Mouse (Mus musculus) liver, embryonic 13.5 days (tissue): Measurements from ENCODE around the gene Dmap1. TPM values are rescaled to one million over a fixed set of nuclear protein-coding genes. Genes with fewer than 3 reads are reported as not detected.

ENCODE experiments used
- ATAC-seq: fragments of 200-750 bp; cut with Nextera tagmentation; 2 replicates; pipeline ENCODE4 v1.8.0; 2017; ENCODE audit warnings: low read depth, mild to moderate bottlenecking, moderate number of reproducible peaks, moderate library complexity
- DNase-seq: peaks from one replicate; pipeline ENCODE4 v3.0.0; 2022
- H3K27ac ChIP-seq: fragments of 300-500 bp; sonication (generic); 2 replicates; pipeline ENCODE4 v1.5.1; 2015; ENCODE audit warnings: moderate library complexity, mild to moderate bottlenecking, inconsistent platforms
- H3K27me3 ChIP-seq: fragments of 300-500 bp; sonication (generic); 2 replicates; pipeline ENCODE4 v1.6.1; 2015; ENCODE audit warnings: mild to moderate bottlenecking, inconsistent platforms
- H3K36me3 ChIP-seq: fragments of 300-500 bp; sonication (generic); 2 replicates; pipeline ENCODE4 v1.6.1; 2015; ENCODE audit warnings: mild to moderate bottlenecking, inconsistent platforms
- H3K4me1 ChIP-seq: fragments of 300-500 bp; sonication (generic); replicated peaks from 2 replicates; pipeline ENCODE4 v1.6.1; 2015; ENCODE audit warnings: inconsistent platforms
- H3K4me2 ChIP-seq: fragments of 300-500 bp; sonication (generic); 2 replicates; pipeline ENCODE4 v1.6.1; 2015; ENCODE audit warnings: inconsistent platforms, mild to moderate bottlenecking, moderate library complexity
- H3K4me3 ChIP-seq: fragments of 300-500 bp; sonication (generic); replicated peaks from 2 replicates; pipeline ENCODE4 v1.5.1; 2015; ENCODE audit warnings: mild to moderate bottlenecking, inconsistent platforms
- H3K9ac ChIP-seq: fragments of 300-500 bp; sonication (generic); 2 replicates; pipeline ENCODE4 v1.6.1; 2015; ENCODE audit warnings: mild to moderate bottlenecking, inconsistent platforms
- H3K9me3 ChIP-seq: fragments of 300-500 bp; sonication (generic); replicated peaks from 2 replicates; pipeline ENCODE4 v1.6.1; 2016; ENCODE audit warnings: inconsistent platforms
- whole genome bisulfite sequencing: fragments of 180-500 bp; shearing (Covaris S2); methylation state at CpG from one replicate; pipeline ENCODE4 v1.1.7; 2015; ENCODE audit not compliant: insufficient replicate concordance; 5-methylcytosine and 5-hydroxymethylcytosine counted together
- polyA plus RNA-seq: library from polyadenylated mRNA; unstranded; fragments of >200 nt; fragmentation: Nextera tagmentation; extraction: Ambion mirVana; gene quantifications from 2 replicates; pipeline ENCODE4 v1.2.1, GENCODE M21; 2015

Dmap1 gene
- polyA plus RNA-seq, result 24.0 and 24.4 TPM in 2 replicates

DNA sequence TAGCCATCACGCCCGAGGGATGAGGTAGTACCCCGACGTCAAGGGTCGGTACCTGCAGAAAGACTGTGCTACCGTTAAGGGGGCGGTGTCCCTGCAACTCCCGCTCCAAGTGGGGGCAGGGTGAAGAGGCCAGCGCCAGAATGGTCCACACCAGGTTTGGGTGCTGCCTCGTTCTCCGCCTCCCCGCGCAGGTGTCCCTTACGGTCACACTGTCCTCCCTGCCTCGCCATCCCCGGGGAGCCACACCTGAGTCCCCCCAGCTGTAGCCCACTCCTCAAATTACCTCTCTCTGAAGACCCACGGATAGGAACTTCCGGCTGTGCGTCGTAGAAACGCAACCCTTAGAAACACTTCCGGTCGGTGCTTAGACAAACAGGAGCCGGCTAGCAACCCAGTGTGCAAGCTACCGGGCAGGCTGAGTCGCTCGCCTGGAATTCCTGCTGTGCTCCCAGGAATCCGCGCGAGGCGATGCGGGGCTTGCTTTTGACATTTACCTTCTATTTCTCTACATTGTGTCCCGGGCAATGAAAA, at the start of gene Dmap1:
TSS of gene Dmap1 (minus strand) at position 343 of the 531 bp plus-strand sequence.
- Histone ChIP-seq H3K4me1 (peaks cover 18% of the 10 kb centered on the region), H3K27ac (peak within 1 kb of the TSS; percentile 72), H3K9me3 (no peaks in the 10 kb centered on the region), H3K4me3 (peak within 1 kb of the TSS; percentile 87), H3K27me3 (no peaks in the 10 kb centered on the region), H3K4me2 (peak within 1 kb of the TSS; percentile 89), H3K36me3 (peaks cover 36% of the 10 kb centered on the region), H3K9ac (peak within 1 kb of the TSS; percentile 86)
- DNase-seq (peak; percentile 70), ATAC-seq (peak; percentile 81)
- WGBS, result 1% methylated on average over 33 of the region's 33 CpGs

DNA sequence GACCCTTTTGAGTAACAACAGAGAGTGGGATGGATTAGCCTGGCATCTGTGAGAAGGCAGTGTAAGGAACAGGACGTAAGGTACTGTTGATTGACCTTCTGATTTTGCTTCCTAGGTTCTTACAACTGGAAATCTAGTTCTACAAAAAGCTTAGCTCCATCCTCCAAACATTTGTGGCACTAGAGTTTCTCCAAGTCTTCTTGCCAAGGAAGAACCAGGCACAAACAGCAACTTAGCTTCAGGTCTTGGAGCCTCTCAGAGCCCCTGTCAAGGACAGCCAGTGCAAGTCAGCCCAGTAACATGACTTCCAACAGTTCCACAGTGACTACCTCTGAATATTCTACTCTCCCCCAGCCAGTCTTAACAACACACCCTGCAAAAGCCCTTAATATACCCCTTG, 42.0 kb upstream of the Dmap1 start, which contains the start of gene Gm12845:
TSS of gene Gm12845 (plus strand) at position 301 of the 400 bp plus-strand sequence.
- no peak within 1 kb of the TSS for H3K9ac ChIP-seq
- 67% methylated on average over 1 of the region's 1 CpGs for WGBS
- H3K27ac ChIP-seq, result no peak within 1 kb of the TSS
- ATAC-seq (no peak), DNase-seq (no peak)
- H3K9me3 ChIP-seq, result no peaks in the 10 kb centered on the region
- no peak within 1 kb of the TSS for H3K4me2 ChIP-seq
- no peak within 1 kb of the TSS for H3K4me3 ChIP-seq
- no peaks in the 10 kb centered on the region for H3K27me3 ChIP-seq
- no peaks in the 10 kb centered on the region for H3K36me3 ChIP-seq
- no peaks in the 10 kb centered on the region for H3K4me1 ChIP-seq

GRCm38 (mm10) chr4:117713303-117714098, 31.4 kb upstream of the Dmap1 start:
- no peak overlapping the region for H3K4me2 ChIP-seq
- no peaks in the 10 kb centered on the region for H3K36me3 ChIP-seq
- H3K9me3 ChIP-seq, result no peaks in the 10 kb centered on the region
- no peaks in the 10 kb centered on the region for H3K4me1 ChIP-seq
- no peaks in the 10 kb centered on the region; the same call in 1 of the 2 replicates for H3K27me3 ChIP-seq
- no peak overlapping the region for H3K27ac ChIP-seq
- H3K9ac ChIP-seq, result no peak overlapping the region
- no peak overlapping the region for H3K4me3 ChIP-seq
- 52% methylated on average over 6 of the region's 6 CpGs for WGBS
- ATAC-seq, result no peak
- no peak for DNase-seq

- Histone ChIP-seq H3K9ac (no peak overlapping the region), H3K4me3 (no peak overlapping the region), H3K36me3 (no peaks in the 10 kb centered on the region), H3K27me3 (no peaks in the 10 kb centered on the region; the same call in 1 of the 2 replicates), H3K4me1 (no peaks in the 10 kb centered on the region), H3K9me3 (no peaks in the 10 kb centered on the region), H3K4me2 (no peak overlapping the region), H3K27ac (no peak overlapping the region)
- no peak for ATAC-seq
- DNase-seq, result no peak
- WGBS, result 43% methylated on average over 3 of the region's 3 CpGs
Measured at GRCm38 (mm10) chr4:117712314-117712713, 30.2 kb upstream of the Dmap1 start.

GRCm38 (mm10) chr4:117708780-117709550, 26.9 kb upstream of the Dmap1 start:
- Histone ChIP-seq H3K36me3 (no peaks in the 10 kb centered on the region), H3K4me1 (no peaks in the 10 kb centered on the region), H3K27ac (no peak overlapping the region), H3K4me3 (no peak overlapping the region), H3K27me3 (no peaks in the 10 kb centered on the region; the same call in 1 of the 2 replicates), H3K9ac (no peak overlapping the region), H3K9me3 (no peaks in the 10 kb centered on the region), H3K4me2 (no peak overlapping the region)
- no peak for ATAC-seq
- WGBS, result 57% methylated on average over 3 of the region's 3 CpGs
- DNase-seq, result no peak

DNA sequence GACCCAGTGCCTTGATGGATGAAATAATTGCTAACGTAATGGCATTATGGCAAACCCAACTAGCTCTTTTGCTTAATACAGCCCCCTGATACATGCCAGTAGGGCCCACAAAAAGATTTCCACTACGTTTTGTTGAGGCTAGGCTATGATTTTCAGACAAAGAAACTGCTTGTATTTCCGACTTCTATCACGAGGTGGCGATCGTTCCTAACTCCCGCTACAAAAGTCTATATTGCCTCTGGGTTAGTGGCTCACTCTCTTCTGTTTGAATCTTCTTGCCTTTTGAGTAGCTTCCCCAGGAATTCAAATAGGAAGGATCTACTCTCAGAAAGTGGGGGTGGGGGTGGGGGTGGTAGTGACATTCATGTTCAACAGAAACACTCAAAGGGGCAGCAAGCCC, 23.3 kb upstream of the Dmap1 start:
- ATAC-seq (no peak), DNase-seq (no peak)
- H3K4me2 ChIP-seq, result no peak overlapping the region
- 4% methylated on average over 7 of the region's 7 CpGs for WGBS
- no peak overlapping the region for H3K4me3 ChIP-seq
- H3K9ac ChIP-seq, result no peak overlapping the region
- H3K4me1 ChIP-seq, result no peaks in the 10 kb centered on the region
- no peaks in the 10 kb centered on the region for H3K36me3 ChIP-seq
- H3K27me3 ChIP-seq, result no peaks in the 10 kb centered on the region; the same call in 1 of the 2 replicates
- no peaks in the 10 kb centered on the region for H3K9me3 ChIP-seq
- H3K27ac ChIP-seq, result no peak overlapping the region

- no peak for DNase-seq
- WGBS, result 75% methylated on average over 4 of the region's 4 CpGs
- H3K27ac ChIP-seq, result no peak overlapping the region
- H3K27me3 ChIP-seq, result no peaks in the 10 kb centered on the region
- ATAC-seq, result no peak
- H3K4me2 ChIP-seq, result no peak overlapping the region
- H3K4me3 ChIP-seq, result no peak overlapping the region
- no peaks in the 10 kb centered on the region for H3K36me3 ChIP-seq
- H3K9me3 ChIP-seq, result no peaks in the 10 kb centered on the region
- H3K9ac ChIP-seq, result no peak overlapping the region
- peaks cover 13% of the 10 kb centered on the region for H3K4me1 ChIP-seq
Measured at GRCm38 (mm10) chr4:117686354-117686753, 4.3 kb upstream of the Dmap1 start.

GRCm38 (mm10) chr4:117683048-117683768, 1.1 kb upstream of the Dmap1 start:
- H3K4me2 ChIP-seq, result peak overlapping the region; percentile 89
- no peak for DNase-seq
- H3K36me3 ChIP-seq, result peaks cover 24% of the 10 kb centered on the region
- no peaks in the 10 kb centered on the region for H3K27me3 ChIP-seq
- H3K9me3 ChIP-seq, result no peaks in the 10 kb centered on the region
- H3K4me3 ChIP-seq, result no peak overlapping the region
- WGBS, result 56% methylated on average over 6 of the region's 6 CpGs
- no peak overlapping the region for H3K9ac ChIP-seq
- peaks cover 18% of the 10 kb centered on the region for H3K4me1 ChIP-seq
- ATAC-seq, result no peak
- H3K27ac ChIP-seq, result no peak overlapping the region

- DNase-seq (no peak), ATAC-seq (no peak)
- H3K9me3 ChIP-seq, result no peaks in the 10 kb centered on the region
- H3K27ac ChIP-seq, result 0 out of 2 replicates have a peak overlapping the region, but pooled peaks have one; percentile 72
- H3K27me3 ChIP-seq, result no peaks in the 10 kb centered on the region
- peaks cover 31% of the 10 kb centered on the region for H3K36me3 ChIP-seq
- peak overlapping the region; percentile 86 for H3K9ac ChIP-seq
- H3K4me1 ChIP-seq, result peaks cover 18% of the 10 kb centered on the region
- H3K4me2 ChIP-seq, result peak overlapping the region; percentile 89
- H3K4me3 ChIP-seq, result peak overlapping the region; percentile 87
Measured at GRCm38 (mm10) chr4:117682463-117682862, 390 bp upstream of the Dmap1 start.

DNA sequence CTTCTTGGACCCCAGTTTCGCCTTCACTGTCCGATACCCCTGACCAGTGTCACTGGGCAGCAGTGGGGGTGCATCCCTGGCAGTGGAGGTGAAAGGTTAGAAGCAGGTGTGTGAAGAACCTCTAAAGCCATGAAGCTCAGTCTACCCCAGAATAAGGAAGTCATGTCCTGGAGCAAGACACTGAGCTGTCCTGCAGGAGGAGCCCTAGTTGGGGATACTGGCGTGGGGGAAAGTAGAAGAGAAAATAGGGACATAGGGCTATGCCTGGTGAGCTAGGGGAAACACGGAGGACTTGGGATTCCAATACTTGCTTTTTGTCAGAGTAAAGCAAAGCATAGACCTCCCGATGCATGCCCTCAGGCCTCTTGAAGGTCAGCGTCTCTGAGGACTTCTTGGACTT, 1.1 kb downstream of the Dmap1 start:
- peaks cover 45% of the 10 kb centered on the region for H3K36me3 ChIP-seq
- WGBS, result 78% methylated on average over 6 of the region's 6 CpGs
- peaks cover 18% of the 10 kb centered on the region for H3K4me1 ChIP-seq
- DNase-seq, result no peak
- peak overlapping the region; percentile 86 for H3K9ac ChIP-seq
- peak overlapping the region; percentile 72; the same call in 1 of the 2 replicates for H3K27ac ChIP-seq
- peak overlapping the region; percentile 89 for H3K4me2 ChIP-seq
- H3K9me3 ChIP-seq, result no peaks in the 10 kb centered on the region
- peak overlapping the region; percentile 87 for H3K4me3 ChIP-seq
- no peak for ATAC-seq
- H3K27me3 ChIP-seq, result no peaks in the 10 kb centered on the region

DNA sequence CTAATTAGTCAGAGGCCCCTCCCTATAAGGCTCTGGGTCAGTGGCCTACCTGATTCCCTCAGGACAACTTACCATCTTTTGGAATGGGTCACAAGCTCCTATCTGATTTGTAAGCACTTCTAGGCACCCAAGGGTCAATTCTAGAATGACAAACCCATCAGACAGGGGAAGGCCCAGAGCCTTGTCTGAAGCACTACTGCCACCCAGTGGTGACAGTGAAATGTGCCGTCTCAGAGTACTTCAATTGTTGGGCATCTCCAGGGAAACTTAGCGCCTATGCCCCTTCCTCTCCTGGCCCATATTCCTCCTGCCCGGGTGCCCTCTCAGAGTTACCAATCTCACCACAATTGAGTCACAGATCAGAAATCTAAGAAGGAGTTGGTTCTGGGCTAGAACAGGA, 5.2 kb downstream of the Dmap1 start:
- H3K4me1 ChIP-seq, result peaks cover 9% of the 10 kb centered on the region
- ATAC-seq (no peak), DNase-seq (peak; percentile 57)
- H3K9me3 ChIP-seq, result no peaks in the 10 kb centered on the region
- H3K9ac ChIP-seq, result no peak overlapping the region
- H3K4me2 ChIP-seq, result no peak overlapping the region
- peaks cover 78% of the 10 kb centered on the region for H3K36me3 ChIP-seq
- no peak overlapping the region for H3K4me3 ChIP-seq
- H3K27me3 ChIP-seq, result no peaks in the 10 kb centered on the region
- H3K27ac ChIP-seq, result no peak overlapping the region
- 28% methylated on average over 3 of the region's 3 CpGs for WGBS
